Mouse (Mus musculus): ENCODE measurements at regions not wholly inside any gene's neighbourhood (a gene's known extent, or its start where the extent isn't known, plus 50 kb on each side); places are given as distances from the start of the nearest gene placed in this dataset.

GRCm38 (mm10) chr15:97496026-97496425 lies 209.6 kb downstream of the Rpap3 start:
- H3K36me3 ChIP-seq (ENCODE audit: control insufficient read depth in 1 of 2, insufficient read depth in 2 of 2, low read length in 2 of 2) = no peaks in the 10 kb centered on the region; a peak in 1 of 4 replicates
- no peaks in the 10 kb centered on the region for H3K79me2 ChIP-seq (ENCODE audit: control insufficient read depth, insufficient read depth, low read length, poor library complexity)
- DNase-seq (ENCODE audit: low read depth, low spot score) = peak; percentile 28
- H3K9ac ChIP-seq (ENCODE audit: control insufficient read depth, low read depth, low read length, poor library complexity, severe bottlenecking) = no peak overlapping the region
- H3K9me3 ChIP-seq (replicated peaks; ENCODE audit: insufficient read depth, low read length) = no peaks in the 10 kb centered on the region
- H3K4me1 ChIP-seq (ENCODE audit: control insufficient read depth in 1 of 2, insufficient read depth in 2 of 2, low read length in 2 of 2) = no peaks in the 10 kb centered on the region
- H3K4me3 ChIP-seq (ENCODE audit: control insufficient read depth in 1 of 2, insufficient read depth in 1 of 2, low read depth in 2 of 2, low read length in 2 of 2) = no peak overlapping the region
- no peak overlapping the region for H3K27ac ChIP-seq (ENCODE audit: control insufficient read depth, low read depth, low read length)
- TF ChIP-seq BHLHE40 (IDR thresholded peaks at IDR 0.05; ENCODE audit: borderline replicate concordance, low read depth, low read length) (no peak), UBTF (IDR thresholded peaks at IDR 0.05; ENCODE audit: borderline replicate concordance, insufficient read depth, low read depth, low read length) (no peak), ETS1 (IDR thresholded peaks at IDR 0.05; ENCODE audit: low read depth, low read length) (no peak), HCFC1 (IDR thresholded peaks at IDR 0.05; ENCODE audit: low read depth, low read length) (no peak), MAZ (IDR thresholded peaks at IDR 0.05; ENCODE audit: low read depth, low read length) (no peak), TAL1 (IDR thresholded peaks at IDR 0.05; ENCODE audit: low read length) (no peak), TBP (IDR thresholded peaks at IDR 0.05; ENCODE audit: low read depth, low read length) (no peak), SMC3 (IDR thresholded peaks at IDR 0.05; ENCODE audit: low read depth, low read length) (no peak), GABPA (IDR thresholded peaks at IDR 0.05; ENCODE audit: low read depth, low read length) (no peak), USF2 (IDR thresholded peaks at IDR 0.05; ENCODE audit: borderline replicate concordance in 1 of 2, insufficient read depth in 1 of 2, low read depth in 1 of 2, low read length in 2 of 2) (no peak)
- H3K27me3 ChIP-seq (ENCODE audit: control insufficient read depth in 1 of 2, insufficient read depth in 2 of 2, low read length in 2 of 2) = peaks cover 0 to 1% of the 10 kb centered on the region in 2 experiments; a peak in 1 of 4 replicates

DNA sequence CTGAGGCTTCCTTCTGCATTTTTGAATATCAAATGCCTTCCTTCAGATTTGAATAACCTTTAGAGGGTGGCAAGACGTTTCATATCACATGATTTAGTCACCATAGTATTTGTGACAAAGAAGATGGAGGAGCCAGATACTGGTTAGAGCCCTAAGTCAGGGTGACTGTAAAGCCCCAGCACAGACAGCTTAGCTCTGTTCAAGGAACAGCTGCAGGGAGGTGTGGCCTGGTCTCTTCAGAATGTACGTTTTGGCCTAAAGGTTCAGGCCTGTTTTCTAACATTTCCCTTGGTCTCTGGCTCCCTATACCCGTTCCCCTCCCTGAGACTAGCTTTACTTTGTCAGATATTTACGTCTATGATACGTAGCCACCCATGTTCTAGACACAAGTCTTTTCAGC lies 212.3 kb downstream of the Rpap3 start:
- TF ChIP-seq TBP (IDR thresholded peaks at IDR 0.05; ENCODE audit: low read depth, low read length) = no peak
- no peak for TF ChIP-seq ZMIZ1 (IDR thresholded peaks at IDR 0.05; ENCODE audit: low read depth, low read length)
- no peak for TF ChIP-seq RCOR1 (IDR thresholded peaks at IDR 0.05; ENCODE audit: low read depth, low read length)
- TF ChIP-seq NRF1 (IDR thresholded peaks at IDR 0.05; ENCODE audit: insufficient read depth, low read depth, low read length, poor library complexity, severe bottlenecking) = no peak
- no peak for TF ChIP-seq ELF1 (IDR thresholded peaks at IDR 0.05; ENCODE audit: low read depth, low read length)
- TF ChIP-seq MAZ (IDR thresholded peaks at IDR 0.05; ENCODE audit: low read depth, low read length) = no peak
- no peak for TF ChIP-seq RAD21 (IDR thresholded peaks at IDR 0.05; ENCODE audit: low read depth, low read length)
- no peak for TF ChIP-seq MYC (IDR thresholded peaks at IDR 0.05; ENCODE audit: low read depth, low read length)
- no peak for TF ChIP-seq CTCF (IDR thresholded peaks at IDR 0.05 in 2 of 3, conservative IDR thresholded peaks at IDR 0.05 in 1 of 3; ENCODE audit: control insufficient read depth in 1 of 3, insufficient read depth in 1 of 3, low read depth in 2 of 3, low read length in 3 of 3, poor library complexity in 1 of 3, severe bottlenecking in 1 of 3)
- no peak for TF ChIP-seq TAL1 (IDR thresholded peaks at IDR 0.05; ENCODE audit: low read length)
- no peak for TF ChIP-seq USF1 (IDR thresholded peaks at IDR 0.05; ENCODE audit: low read depth, low read length)
- TF ChIP-seq GATA1 (IDR thresholded peaks at IDR 0.05; ENCODE audit: low read depth, low read length) = no peak
- no peak for TF ChIP-seq E2F4 (IDR thresholded peaks at IDR 0.05; ENCODE audit: borderline replicate concordance, low read depth, low read length)
- TF ChIP-seq MAX (IDR thresholded peaks at IDR 0.05; ENCODE audit: low read length) = no peak
- no peak for TF ChIP-seq ZKSCAN1 (IDR thresholded peaks at IDR 0.05; ENCODE audit: low read depth, low read length)
- TF ChIP-seq ETS1 (IDR thresholded peaks at IDR 0.05; ENCODE audit: low read depth, low read length) = no peak
- TF ChIP-seq GABPA (IDR thresholded peaks at IDR 0.05; ENCODE audit: low read depth, low read length) = no peak
- TF ChIP-seq MAFK (IDR thresholded peaks at IDR 0.05; ENCODE audit: borderline replicate concordance, low read depth, low read length) = no peak
- Histone ChIP-seq H3K27ac (ENCODE audit: control insufficient read depth, low read depth, low read length) (no peak overlapping the region), H3K27me3 (ENCODE audit: control insufficient read depth in 1 of 2, insufficient read depth in 2 of 2, low read length in 2 of 2) (peaks cover 0 to 3% of the 10 kb centered on the region in 2 experiments; a peak in 2 of 4 replicates), H3K79me2 (ENCODE audit: control insufficient read depth, insufficient read depth, low read length, poor library complexity) (no peaks in the 10 kb centered on the region), H3K9ac (ENCODE audit: control insufficient read depth, low read depth, low read length, poor library complexity, severe bottlenecking) (no peak overlapping the region), H3K4me1 (ENCODE audit: control insufficient read depth in 1 of 2, insufficient read depth in 2 of 2, low read length in 2 of 2) (no peaks in the 10 kb centered on the region), H3K36me3 (ENCODE audit: control insufficient read depth in 1 of 2, insufficient read depth in 2 of 2, low read length in 2 of 2) (no peaks in the 10 kb centered on the region), H3K4me3 (ENCODE audit: control insufficient read depth in 1 of 2, insufficient read depth in 1 of 2, low read depth in 2 of 2, low read length in 2 of 2) (no peak overlapping the region), H3K9me3 (replicated peaks; ENCODE audit: insufficient read depth, low read length) (no peaks in the 10 kb centered on the region)
- no peak for DNase-seq (ENCODE audit: low read depth, low spot score)

Measured in MEL (cell line).